Mouse (Mus musculus) right cerebral cortex, postnatal 14 days (tissue): ENCODE measurements around the gene Foxc1.

ENCODE experiments used
- DNase-seq: peaks from one replicate; pipeline ENCODE4 v3.0.0; 2022

Foxc1 gene

DNA sequence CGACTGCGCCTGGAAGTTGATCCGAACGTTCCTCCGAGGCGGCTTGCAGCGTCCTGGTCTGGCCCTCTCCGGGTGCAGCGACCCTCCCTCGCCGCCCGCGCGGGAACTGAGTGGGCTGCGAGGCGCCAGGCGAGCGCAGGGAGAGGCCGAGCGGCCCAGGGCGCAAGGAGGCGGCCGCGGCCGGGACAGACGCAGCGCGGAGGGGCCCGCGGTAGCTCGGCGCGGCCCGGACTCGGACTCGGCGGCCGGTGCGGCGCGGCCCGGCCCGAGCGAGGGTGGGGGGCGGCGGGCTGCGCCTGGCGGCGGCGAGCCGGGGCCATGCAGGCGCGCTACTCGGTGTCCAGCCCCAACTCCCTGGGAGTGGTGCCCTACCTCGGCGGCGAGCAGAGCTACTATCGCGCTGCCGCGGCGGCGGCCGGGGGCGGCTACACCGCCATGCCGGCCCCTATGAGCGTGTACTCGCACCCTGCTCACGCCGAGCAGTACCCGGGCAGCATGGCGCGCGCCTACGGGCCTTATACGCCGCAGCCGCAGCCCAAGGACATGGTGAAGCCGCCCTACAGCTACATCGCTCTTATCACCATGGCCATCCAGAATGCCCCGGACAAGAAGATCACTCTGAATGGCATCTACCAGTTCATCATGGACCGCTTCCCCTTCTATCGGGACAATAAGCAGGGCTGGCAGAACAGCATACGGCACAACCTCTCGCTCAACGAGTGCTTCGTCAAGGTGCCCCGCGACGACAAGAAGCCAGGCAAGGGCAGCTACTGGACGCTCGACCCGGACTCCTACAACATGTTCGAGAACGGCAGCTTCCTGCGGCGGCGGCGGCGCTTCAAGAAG, 680 bp downstream of the Foxc1 start:
- no peak for DNase-seq

DNA sequence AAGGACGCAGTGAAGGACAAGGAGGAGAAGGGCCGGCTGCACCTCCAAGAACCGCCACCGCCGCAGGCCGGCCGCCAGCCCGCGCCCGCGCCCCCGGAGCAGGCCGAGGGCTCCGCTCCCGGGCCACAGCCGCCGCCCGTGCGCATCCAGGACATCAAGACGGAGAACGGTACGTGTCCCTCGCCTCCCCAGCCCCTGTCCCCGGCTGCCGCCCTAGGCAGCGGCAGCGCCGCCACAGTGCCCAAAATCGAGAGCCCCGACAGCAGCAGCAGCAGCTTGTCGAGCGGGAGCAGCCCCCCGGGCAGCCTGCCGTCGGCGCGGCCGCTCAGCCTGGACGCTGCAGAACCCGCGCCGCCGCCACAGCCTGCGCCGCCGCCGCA, 1.3 kb downstream of the Foxc1 start:
- DNase-seq, result no peak

DNA sequence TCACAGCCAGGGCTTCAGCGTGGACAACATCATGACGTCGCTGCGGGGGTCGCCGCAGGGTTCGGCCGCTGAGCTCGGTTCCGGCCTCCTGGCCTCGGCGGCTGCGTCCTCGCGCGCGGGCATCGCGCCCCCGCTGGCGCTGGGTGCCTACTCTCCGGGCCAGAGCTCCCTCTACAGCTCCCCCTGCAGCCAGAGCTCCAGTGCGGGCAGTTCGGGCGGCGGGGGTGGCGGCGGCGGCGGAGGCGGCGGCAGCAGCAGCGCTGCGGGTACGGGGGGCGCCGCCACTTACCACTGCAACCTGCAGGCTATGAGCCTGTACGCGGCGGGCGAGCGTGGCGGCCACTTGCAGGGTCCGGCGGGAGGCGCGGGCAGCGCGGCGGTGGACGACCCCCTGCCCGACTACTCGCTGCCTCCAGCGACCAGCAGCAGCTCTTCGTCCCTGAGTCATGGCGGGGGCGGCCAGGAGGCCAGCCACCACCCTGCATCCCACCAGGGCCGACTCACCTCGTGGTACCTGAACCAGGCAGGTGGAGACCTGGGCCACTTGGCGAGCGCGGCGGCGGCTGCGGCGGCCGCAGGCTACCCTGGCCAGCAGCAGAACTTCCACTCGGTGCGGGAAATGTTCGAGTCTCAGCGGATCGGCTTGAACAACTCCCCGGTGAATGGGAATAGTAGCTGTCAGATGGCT, 1.8 kb downstream of the Foxc1 start:
- no peak for DNase-seq

DNA sequence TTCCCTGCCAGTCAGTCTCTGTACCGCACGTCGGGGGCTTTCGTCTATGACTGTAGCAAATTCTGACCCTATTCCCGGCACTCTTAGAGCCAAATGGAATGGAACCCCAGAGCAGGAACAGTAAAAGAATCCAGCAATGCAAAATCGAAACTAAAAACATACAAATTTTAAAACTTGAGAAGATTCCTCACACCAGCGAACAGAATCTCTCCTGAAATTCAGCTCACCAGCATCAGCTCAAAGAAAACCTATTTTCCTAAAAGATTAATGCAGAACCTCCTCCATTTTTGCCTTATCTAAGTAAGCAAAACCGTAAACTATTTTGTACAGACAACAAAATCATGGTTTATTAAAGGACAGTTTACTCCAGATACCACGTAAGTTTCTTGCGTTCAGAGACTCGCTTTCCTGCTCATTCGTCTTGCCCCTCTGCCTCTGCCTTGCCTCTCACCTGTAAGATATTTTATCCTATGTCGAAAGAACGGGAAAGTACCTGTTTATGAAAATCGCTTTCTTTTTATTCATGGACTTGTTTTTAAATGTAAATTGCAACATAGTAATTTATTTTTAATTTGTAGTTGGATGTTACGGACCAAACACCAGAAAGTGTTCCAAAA, 2.5 kb downstream of the Foxc1 start:
- DNase-seq, result no peak

DNA sequence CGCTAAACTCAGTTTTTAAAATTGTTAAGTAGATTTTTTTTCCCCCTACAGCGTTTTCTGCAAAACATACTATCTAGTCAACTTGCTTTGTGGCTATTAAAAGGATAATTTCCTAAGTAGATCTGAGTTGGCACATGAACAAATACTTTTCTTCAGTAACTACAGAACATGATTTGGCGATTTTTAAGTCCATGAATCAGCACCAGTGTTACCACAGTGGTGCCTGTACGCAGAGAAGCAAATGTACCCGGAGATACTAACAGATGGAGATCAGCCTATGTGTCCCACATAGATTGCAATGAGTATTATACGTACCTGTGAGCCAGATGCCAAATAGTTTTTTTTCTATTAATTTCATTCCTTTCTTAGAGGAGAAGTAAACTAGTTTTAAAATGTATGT, 3.3 kb downstream of the Foxc1 start:
- no peak for DNase-seq

DNA sequence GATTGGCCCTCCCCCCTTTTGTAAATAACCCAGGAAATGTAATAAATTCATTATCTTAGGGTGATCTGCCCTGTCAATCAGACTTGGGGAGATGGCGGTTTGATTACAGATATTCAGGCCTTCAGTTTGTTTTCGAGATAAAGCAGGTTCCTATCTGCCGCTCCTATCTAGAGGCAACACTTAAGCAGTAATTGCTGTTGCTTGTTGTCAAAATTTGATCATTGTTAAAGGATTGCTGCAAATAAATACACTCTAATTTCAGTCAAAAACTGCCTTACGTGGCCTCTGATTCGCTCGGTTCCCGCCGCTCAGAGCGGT, 3.9 kb downstream of the Foxc1 start:
- no peak for DNase-seq

DNA sequence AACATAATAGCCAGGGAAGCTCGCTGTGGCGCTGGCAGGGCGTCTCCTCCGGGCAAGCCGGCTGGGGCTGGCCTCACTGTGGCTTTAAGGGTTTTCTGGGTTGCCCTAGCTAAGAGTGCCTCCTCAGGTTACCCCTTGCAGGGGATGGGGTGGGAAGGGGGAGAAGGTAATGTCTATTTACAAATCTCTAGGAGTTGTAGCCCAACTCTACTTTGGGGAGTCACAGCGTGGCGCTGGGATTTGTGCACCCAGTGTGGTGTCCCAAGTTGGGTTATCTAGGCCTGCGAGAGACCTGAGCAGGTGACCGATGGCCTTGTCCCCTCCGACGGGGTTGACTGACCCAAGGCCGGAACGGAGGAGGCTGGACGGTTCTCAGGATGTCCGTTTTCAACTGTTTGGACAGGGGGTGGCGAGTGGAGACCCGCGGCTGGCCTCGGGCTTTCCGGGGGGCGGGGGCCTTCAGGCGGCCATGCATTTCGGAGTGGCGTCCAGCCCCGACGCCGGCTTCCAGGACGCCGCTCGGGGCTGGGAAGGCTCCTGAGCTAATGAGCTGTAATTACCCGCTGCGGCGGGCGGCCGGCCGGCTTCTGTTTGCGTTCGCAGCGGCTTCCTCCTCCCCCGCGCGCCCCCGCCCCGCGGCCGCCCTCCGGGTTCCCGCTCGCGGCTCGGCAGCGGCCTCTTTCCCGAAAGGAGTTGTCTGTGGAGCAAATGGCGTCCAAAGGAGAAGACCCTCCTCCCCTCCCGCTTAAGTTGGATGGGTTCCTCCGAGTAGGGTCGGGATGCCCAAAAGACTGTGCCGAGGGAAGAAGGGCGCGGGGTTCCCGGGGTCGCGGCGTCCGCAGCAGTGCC, 4.5 kb downstream of the Foxc1 start:
- DNase-seq, result no peak

DNA sequence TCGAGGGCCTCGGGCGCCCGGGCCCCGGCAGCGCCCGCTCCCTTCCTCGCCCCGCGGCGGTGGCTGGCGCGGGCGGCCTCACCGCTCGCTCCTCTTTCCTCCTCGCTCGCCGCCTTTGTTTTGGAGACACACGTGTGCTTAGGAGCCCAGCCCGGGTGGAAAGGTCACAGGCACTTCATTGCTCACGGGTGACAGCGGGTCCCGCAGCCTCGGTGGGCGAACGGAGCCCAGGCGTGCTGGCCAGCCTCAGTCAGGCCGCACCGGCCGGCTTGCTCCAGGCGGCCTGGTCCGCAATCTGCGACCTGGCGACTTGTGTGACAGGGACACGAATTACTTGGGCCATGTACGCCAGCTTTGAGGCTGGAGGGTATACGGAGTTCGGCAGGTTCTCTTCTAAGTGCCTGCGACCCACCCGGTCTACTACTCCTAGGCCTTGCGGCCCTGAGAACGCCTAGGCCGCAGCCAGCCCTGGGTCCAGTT, 5.1 kb downstream of the Foxc1 start:
- no peak for DNase-seq

DNA sequence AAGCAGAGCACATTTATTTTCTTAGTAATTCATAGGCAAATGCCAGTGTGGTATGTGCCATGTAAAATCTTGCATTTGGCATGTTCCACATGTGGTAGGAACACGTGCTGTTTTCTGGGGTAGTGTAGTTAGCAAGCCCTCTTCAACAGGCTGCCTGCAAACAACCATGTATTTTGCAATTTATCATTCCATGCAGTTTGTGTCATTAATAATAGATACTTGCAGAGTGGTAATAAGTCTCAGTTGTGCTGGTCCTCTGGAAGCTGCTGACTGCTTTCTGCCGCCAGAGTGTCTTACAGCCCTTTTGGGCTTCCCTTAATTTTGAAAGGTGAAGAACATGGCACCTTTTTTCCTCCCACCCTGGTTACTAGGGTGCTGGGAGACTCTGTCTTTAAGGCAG, 6.3 kb downstream of the Foxc1 start:
- DNase-seq, result no peak

DNA sequence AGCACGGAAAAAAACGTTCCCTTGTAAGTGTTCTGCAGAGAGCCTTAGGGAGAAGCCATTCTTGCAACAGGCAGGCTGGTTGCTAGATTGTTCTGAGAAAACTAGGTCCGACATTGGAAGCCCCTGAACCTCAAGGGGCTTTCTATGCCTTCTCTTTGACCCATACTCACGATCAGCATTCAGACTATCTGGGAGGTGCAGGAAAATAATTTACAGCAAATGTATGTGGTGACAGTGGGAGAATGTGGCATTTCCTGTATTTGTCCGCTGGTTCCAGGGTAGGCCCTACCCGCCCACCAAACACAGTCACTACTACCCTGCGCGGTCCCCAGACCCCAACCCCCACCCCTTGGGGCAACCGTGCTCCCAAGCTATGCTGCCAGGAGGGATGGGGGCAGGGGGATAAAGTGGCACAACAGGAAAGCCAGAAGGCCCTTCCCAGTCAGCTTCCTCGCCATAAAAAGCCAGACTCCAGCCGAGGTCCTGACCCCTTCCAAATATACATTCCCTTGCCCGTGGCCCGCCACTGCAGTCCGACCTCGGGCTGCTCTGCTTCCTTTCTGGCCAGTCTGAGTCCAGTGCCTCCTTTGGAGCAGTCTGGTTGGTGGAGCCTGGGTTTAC, 9.1 kb downstream of the Foxc1 start:
- no peak for DNase-seq

DNA sequence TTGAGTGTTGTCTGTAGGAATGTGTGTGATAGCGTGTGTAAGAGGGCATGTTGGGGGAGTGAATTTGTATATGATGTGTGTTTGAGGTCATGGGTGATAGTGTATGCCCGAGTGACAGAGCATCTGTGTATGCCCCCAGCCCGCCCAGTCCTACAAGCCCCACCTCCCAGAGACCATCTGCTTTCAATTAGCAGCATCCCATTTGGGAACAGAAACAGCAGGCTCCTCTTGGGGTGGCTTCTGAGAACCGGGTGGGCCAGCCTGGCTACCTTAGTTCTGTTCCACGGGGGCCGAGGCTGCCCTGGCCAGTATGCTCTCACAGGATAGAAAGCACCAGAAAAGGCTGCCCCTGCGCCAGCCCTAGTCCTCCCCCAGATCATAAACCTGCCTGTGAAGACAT, 11.9 kb downstream of the Foxc1 start:
- no peak for DNase-seq

DNA sequence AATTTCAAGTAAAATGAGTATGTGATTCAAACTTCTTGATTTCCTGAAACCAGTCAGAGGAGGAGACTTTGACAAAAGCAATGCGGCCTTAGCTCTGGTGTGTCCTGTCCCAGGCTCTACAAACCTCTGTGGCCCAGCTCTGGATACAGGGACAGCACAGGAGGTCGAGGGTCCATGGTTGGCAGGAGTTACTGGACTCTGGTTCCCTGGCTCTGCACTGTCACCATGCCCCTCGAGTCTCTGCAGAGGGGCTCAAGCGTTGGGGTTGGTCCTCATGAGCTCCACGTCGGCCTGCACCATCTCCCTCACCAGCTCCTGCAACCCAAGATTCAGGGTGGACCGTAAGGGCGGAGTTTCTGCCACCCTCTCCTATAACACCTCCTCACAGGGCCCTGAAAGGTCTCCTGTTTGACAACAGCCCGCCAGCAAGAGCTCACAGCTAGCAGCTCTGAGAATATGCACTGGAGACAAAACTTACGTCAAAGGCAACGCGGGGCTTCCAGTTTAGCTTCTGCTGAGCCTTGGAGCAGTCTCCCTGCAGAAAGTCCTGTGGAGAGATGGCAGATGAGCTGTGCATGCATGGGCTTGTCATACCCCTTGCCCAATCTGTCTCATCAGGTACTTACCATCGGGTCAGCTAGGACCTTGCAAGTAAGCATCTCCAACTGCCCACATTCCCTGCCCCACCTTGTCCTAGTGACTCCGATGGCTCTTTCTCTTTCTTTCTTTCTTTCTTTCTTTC, 13.4 kb downstream of the Foxc1 start:
- DNase-seq, result no peak

DNA sequence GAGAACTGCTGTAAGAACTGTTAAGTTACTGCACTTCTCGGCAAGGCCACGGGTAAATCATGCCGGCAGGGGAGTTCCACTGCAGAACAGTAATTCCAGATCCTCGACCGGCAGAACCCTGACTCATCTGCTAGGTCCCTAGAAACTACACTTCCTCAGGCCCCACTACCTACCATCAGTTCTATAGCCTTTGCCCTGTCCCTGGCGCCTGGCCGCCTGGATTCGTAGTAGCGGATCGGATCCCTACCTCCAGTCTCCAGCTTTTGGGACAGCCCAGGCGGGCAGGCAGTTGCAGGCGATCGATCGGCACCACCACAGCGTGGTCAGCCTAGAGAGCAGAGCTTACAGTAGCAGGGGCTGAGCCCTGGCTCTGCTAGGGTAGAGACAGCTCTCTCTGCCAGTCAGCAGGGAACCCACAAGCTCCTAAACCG, 14.2 kb downstream of the Foxc1 start:
- no peak for DNase-seq

DNA sequence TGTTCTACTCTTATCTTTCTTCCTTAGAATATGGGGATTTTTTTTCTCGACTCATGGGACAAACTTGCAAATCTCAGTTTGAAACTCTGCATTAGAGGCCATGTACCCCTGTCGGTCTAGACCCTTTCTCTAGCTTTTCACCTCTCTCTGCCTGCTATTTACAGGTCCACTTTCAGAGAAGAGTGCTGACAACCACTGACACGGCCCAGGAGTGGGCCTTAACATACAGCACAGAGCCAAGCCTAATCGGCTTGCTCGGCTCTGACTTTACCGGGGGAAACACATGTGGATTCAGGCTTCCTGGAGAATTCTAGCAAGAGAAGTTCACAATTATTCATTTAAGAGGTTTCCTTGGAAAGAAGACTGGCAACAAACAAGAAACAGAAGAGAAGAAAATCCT, 14.6 kb downstream of the Foxc1 start:
- DNase-seq, result no peak

DNA sequence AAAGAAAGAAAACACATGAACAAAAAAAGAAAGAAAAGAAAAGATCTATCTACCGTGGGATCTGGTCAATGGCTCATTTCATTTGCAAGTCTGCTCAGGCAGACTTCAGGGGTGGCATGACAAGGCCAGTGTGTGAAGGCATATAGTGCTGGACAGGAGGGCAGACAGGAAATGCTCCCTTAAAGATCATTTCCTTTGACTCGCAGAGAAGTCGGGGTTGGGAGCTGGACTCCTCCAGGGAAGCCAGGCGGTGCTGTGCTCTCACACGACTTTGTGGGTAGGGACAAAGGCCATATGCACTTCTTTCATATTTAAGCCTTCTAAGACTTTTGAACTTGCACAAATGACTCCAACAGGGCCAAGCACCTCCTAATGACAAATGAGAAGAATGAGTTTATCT, 16.9 kb downstream of the Foxc1 start:
- DNase-seq, result no peak

DNA sequence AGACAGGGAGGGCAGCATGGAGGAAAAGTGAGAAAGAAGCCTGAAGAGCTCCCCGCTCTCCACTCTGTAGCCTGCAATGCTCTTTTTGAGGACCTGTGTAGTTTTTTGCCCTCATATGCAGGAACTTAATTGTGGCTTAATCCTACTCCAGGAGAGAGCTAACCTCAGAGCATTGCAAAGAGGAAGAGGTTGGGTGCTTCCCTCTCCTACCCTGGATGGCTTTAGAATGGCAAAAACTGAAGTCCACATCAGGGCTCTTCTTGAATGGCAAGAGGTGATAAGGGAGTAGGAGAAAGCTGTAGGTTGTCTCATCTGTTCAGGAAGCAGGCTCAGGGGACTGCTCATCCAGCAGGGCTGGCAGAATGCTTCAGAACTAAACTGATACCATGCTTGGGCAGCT, 18.7 kb downstream of the Foxc1 start:
- DNase-seq, result no peak

DNA sequence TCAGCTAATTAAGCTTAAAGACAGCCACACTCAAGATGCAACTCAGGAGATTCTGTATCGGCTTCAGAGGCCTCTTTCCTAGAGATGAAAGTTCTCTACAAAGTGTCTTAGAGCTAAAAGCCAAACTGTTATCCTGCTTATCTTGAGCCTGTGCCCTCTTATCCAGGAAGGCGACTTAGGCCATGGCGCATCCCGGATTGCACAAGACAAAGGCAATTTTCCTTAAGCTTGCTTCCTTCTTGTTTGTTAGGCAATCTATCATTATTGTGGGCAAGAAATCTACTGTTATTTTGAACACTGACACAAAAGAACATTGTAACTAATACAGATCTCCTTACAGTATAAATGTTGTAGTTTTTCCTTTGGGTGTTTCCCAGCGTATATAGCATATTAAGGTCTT, 20.7 kb downstream of the Foxc1 start:
- no peak for DNase-seq

DNA sequence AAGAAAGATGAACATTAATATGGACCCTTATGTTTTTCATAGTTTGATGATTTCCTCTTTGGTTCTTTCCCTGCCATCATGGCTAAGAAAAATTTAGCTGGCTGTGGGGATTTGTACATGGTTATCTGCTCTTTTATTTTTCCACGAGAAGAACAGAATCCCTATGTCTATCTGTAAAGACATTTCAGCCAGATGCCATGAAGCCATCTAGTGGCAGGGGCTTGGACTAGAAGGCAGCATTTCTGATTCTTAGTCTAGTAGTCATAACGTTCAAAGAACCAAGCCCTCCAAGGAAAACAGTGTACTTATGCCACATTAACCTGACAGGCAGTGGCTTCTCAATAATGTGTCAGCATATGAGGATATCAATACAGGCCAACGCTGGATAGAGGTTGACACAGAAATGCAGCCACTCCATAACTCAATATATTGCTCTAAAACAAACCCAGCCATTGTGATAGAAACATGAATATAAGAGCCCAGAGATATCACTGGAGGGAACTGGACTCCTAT, 21.4 kb downstream of the Foxc1 start:
- DNase-seq, result no peak

DNA sequence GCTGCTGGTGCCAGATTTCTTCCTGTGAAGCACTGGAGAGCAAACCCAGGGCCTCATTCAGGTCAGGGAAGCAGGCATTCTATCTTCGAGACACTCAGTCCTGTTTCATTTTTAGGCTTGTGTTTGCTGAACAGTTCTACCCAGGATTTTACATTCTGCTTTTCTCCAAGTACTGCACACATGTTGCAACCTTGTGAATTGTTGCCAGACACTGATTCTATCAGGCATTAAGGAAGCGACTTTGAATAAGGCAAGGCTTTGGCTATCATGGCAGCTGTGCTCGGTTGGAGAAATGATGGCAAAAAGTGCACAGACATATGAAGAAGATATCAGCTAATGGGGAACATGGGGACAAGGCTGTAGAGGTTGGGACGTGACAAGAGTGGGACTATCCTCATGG, 22.0 kb downstream of the Foxc1 start:
- no peak for DNase-seq

DNA sequence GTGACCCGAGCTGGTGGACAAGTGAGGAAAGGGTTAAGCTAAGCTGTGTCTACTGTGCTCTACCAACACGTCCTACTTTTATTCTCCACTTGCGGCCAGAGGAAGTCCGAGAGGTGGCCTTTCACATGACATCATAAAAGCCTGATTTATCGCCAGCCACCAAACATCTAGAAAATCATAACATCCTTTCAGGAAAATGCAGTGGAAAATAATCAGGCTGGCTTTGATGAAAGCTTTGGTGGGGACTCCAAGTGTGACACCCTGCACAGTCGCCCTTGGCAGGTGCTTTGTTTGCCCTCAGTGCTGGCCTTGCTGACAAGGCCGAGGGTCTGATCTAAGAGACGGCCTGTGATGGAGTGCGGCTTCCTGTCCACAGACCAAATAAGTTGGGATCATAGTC, 23.9 kb downstream of the Foxc1 start:
- DNase-seq, result no peak

DNA sequence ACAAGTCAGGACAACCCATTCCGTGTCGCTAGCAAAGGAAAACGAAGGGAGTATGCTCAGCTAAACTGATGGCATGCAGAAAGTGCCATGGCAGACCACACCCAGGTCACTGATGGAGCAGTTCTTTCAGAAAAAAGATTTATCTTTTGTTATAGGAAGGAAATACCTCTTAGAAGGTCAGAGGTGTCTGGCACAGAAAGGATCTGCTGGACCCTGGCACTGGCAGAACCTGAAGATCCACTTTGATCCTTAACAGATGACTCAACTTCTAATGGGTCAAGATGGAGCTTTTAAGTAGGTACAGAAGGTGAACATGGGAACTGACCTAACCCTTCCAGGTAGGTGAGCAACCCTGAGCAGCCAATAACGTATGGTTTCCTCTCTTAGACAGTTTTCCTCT, 29.4 kb downstream of the Foxc1 start:
- no peak for DNase-seq
